Mouse (Mus musculus) midbrain, embryonic 15.5 days (tissue): ENCODE measurements around the gene Pcmtd2. TPM values are rescaled to one million over a fixed set of nuclear protein-coding genes. Genes with fewer than 3 reads are reported as not detected.
A peak's percentile ranks its signal among the peaks of the same experiment; 100 is the strongest.
"Not testable (repeated sequence)": the region's sequence is repeated elsewhere in the genome, so short reads cannot be mapped to it uniquely, and the experiment has no call there.

ENCODE experiments used
- ATAC-seq: fragments of 200-750 bp; cut with Nextera tagmentation; replicated peaks from 2 replicates; pipeline ENCODE4 v1.8.0; 2017; ENCODE audit warnings: moderate TSS enrichment
- H3K27ac ChIP-seq: fragments of 300-500 bp; sonication (generic); 2 replicates; pipeline ENCODE4 v1.5.1; 2015; ENCODE audit warnings: mild to moderate bottlenecking, inconsistent platforms
- H3K27me3 ChIP-seq: fragments of 300-500 bp; sonication (generic); replicated peaks from 2 replicates; pipeline ENCODE4 v1.6.1; 2015; ENCODE audit warnings: inconsistent platforms
- H3K36me3 ChIP-seq: fragments of 300-500 bp; sonication (generic); replicated peaks from 2 replicates; pipeline ENCODE4 v1.6.1; 2015; ENCODE audit warnings: inconsistent platforms
- H3K4me1 ChIP-seq: fragments of 300-500 bp; sonication (generic); 2 replicates; pipeline ENCODE4 v1.6.1; 2015; ENCODE audit warnings: inconsistent platforms
- H3K4me2 ChIP-seq: fragments of 300-500 bp; sonication (generic); 2 replicates; pipeline ENCODE4 v1.6.1; 2015; ENCODE audit warnings: inconsistent platforms, mild to moderate bottlenecking, moderate library complexity
- H3K4me3 ChIP-seq: fragments of 300-500 bp; sonication (generic); 2 replicates; pipeline ENCODE4 v1.5.1; 2015; ENCODE audit warnings: mild to moderate bottlenecking, inconsistent platforms
- H3K9ac ChIP-seq: fragments of 300-500 bp; sonication (generic); 2 replicates; pipeline ENCODE4 v1.6.1; 2015; ENCODE audit warnings: mild to moderate bottlenecking, inconsistent platforms
- H3K9me3 ChIP-seq: fragments of 300-500 bp; sonication (generic); 2 replicates; pipeline ENCODE4 v1.6.1; 2016; ENCODE audit warnings: inconsistent platforms
- WGBS: fragments of 180-500 bp; shearing (Covaris S2); methylation state at CpG from one replicate; pipeline ENCODE4 v1.1.7; 2015; ENCODE audit warnings: mixed read lengths; 5-methylcytosine and 5-hydroxymethylcytosine counted together
- polyA plus RNA-seq: library from polyadenylated mRNA; unstranded; fragments of >200 nt; fragmentation: Nextera tagmentation; extraction: Ambion mirVana; gene quantifications from 2 replicates; pipeline ENCODE4 v1.2.1, GENCODE M21; 2015

Pcmtd2 gene
- 30.3 and 35.5 TPM in 2 replicates for polyA plus RNA-seq

- peaks cover 8% of the 10 kb centered on the region; the same call in 1 of the 2 replicates for H3K36me3 ChIP-seq
Observed at GRCm38 (mm10) chr2:181837372-181838292, at the start of gene Pcmtd2. Pcmtd2 (plus strand) TSS chr2:181837854.

GRCm38 (mm10) chr2:181789396-181789795, 48.3 kb upstream of the Pcmtd2 start:
- no peaks in the 10 kb centered on the region for H3K27me3 ChIP-seq
- H3K9ac ChIP-seq, result no peak overlapping the region
- whole genome bisulfite sequencing, result 78% methylated on average over 6 of the region's 6 CpGs
- no peaks in the 10 kb centered on the region for H3K9me3 ChIP-seq
- no peak overlapping the region for H3K4me3 ChIP-seq
- peaks cover 7% of the 10 kb centered on the region; the same call in 1 of the 2 replicates for H3K36me3 ChIP-seq
- no peak overlapping the region for H3K4me2 ChIP-seq
- no peak overlapping the region for H3K27ac ChIP-seq
- H3K4me1 ChIP-seq, result 0 out of 2 replicates have a peak, but pooled peaks cover 8% of the 10 kb centered on the region
- ATAC-seq, result no peak

More at GRCm38 (mm10) chr2:181837372-181838292, at the start of gene Pcmtd2:
- H3K4me1 ChIP-seq, result peaks cover 16% of the 10 kb centered on the region
- peak within 1 kb of the TSS; percentile 72 for H3K4me2 ChIP-seq
- H3K9me3 ChIP-seq, result no peaks in the 10 kb centered on the region
- peak within 1 kb of the TSS; percentile 87 for H3K27ac ChIP-seq
- under 1% methylated on average over 35 of the region's 35 CpGs for WGBS
- peak; percentile 99 for ATAC-seq
- H3K4me3 ChIP-seq, result peak within 1 kb of the TSS; percentile 80
- H3K9ac ChIP-seq, result peak within 1 kb of the TSS; percentile 84
- no peaks in the 10 kb centered on the region for H3K27me3 ChIP-seq

- not testable (repeated sequence) for H3K27me3 ChIP-seq, H3K4me2 ChIP-seq, ATAC-seq, H3K27ac ChIP-seq, H3K9ac ChIP-seq, H3K4me1 ChIP-seq, H3K9me3 ChIP-seq, H3K4me3 ChIP-seq
- H3K36me3 ChIP-seq, result peaks cover 24% of the 10 kb centered on the region
- WGBS, result 82% methylated on average over 8 of the region's 8 CpGs
Observed at GRCm38 (mm10) chr2:181793186-181793585, 44.5 kb upstream of the Pcmtd2 start.

- Histone ChIP-seq H3K27ac (no peak overlapping the region), H3K4me1 (no peaks in the 10 kb centered on the region), H3K36me3 (peaks cover 26% of the 10 kb centered on the region), H3K9me3 (no peaks in the 10 kb centered on the region), H3K27me3 (no peaks in the 10 kb centered on the region), H3K9ac (no peak overlapping the region), H3K4me2 (no peak overlapping the region), H3K4me3 (no peak overlapping the region)
- no peak for ATAC-seq
- WGBS, result 69% methylated on average over 3 of the region's 3 CpGs
Observed at GRCm38 (mm10) chr2:181795641-181796130, 42.0 kb upstream of the Pcmtd2 start.

- Histone ChIP-seq H3K36me3 (peaks cover 41% of the 10 kb centered on the region), H3K27me3 (no peaks in the 10 kb centered on the region), H3K4me2 (no peak overlapping the region), H3K27ac (no peak overlapping the region), H3K9ac (no peak overlapping the region), H3K4me3 (no peak overlapping the region), H3K9me3 (no peaks in the 10 kb centered on the region), H3K4me1 (no peaks in the 10 kb centered on the region)
- no peak for ATAC-seq
- WGBS, result 80% methylated on average over 8 of the region's 8 CpGs
Observed at GRCm38 (mm10) chr2:181797672-181798071, 40.0 kb upstream of the Pcmtd2 start.

GRCm38 (mm10) chr2:181829032-181829650, 8.5 kb upstream of the Pcmtd2 start:
- WGBS, result 75% methylated on average over 2 of the region's 2 CpGs
- no peaks in the 10 kb centered on the region for H3K9me3 ChIP-seq
- H3K27me3 ChIP-seq, result no peaks in the 10 kb centered on the region
- H3K4me2 ChIP-seq, result no peak overlapping the region
- H3K36me3 ChIP-seq, result peaks cover 43% of the 10 kb centered on the region
- no peak overlapping the region for H3K27ac ChIP-seq
- no peak overlapping the region for H3K4me3 ChIP-seq
- no peaks in the 10 kb centered on the region for H3K4me1 ChIP-seq
- H3K9ac ChIP-seq, result no peak overlapping the region
- ATAC-seq, result no peak

GRCm38 (mm10) chr2:181832745-181833144, 4.9 kb upstream of the Pcmtd2 start:
- WGBS, result 74% methylated on average over 2 of the region's 2 CpGs

GRCm38 (mm10) chr2:181838293-181838680, 633 bp downstream of the Pcmtd2 start:
- H3K4me2 ChIP-seq, result peak overlapping the region; percentile 72
- H3K27ac ChIP-seq, result peak overlapping the region; percentile 87
- peaks cover 16% of the 10 kb centered on the region for H3K4me1 ChIP-seq
- ATAC-seq, result peak; percentile 42
- H3K9me3 ChIP-seq, result no peaks in the 10 kb centered on the region
- peak overlapping the region; percentile 80 for H3K4me3 ChIP-seq
- H3K27me3 ChIP-seq, result no peaks in the 10 kb centered on the region
- peak overlapping the region; percentile 84 for H3K9ac ChIP-seq
- WGBS, result 0% methylated on average over 3 of the region's 3 CpGs
- H3K36me3 ChIP-seq, result peaks cover 10% of the 10 kb centered on the region; the same call in 1 of the 2 replicates

More at GRCm38 (mm10) chr2:181832745-181833144, 4.9 kb upstream of the Pcmtd2 start:
- no peak overlapping the region for H3K4me2 ChIP-seq
- no peak overlapping the region for H3K27ac ChIP-seq
- no peak for ATAC-seq
- no peaks in the 10 kb centered on the region for H3K9me3 ChIP-seq
- H3K36me3 ChIP-seq, result peaks cover 14% of the 10 kb centered on the region; the same call in 1 of the 2 replicates
- peaks cover 5% of the 10 kb centered on the region; the same call in 1 of the 2 replicates for H3K4me1 ChIP-seq
- H3K9ac ChIP-seq, result no peak overlapping the region
- no peak overlapping the region for H3K4me3 ChIP-seq
- H3K27me3 ChIP-seq, result no peaks in the 10 kb centered on the region

GRCm38 (mm10) chr2:181845709-181846394, 8.2 kb downstream of the Pcmtd2 start:
- Histone ChIP-seq H3K4me1 (no peaks in the 10 kb centered on the region), H3K4me3 (no peak overlapping the region), H3K27ac (no peak overlapping the region), H3K27me3 (no peaks in the 10 kb centered on the region), H3K4me2 (no peak overlapping the region), H3K36me3 (peaks cover 26% of the 10 kb centered on the region; the same call in 1 of the 2 replicates), H3K9me3 (no peaks in the 10 kb centered on the region), H3K9ac (no peak overlapping the region)
- no peak for ATAC-seq
- WGBS, result 88% methylated on average over 5 of the region's 5 CpGs

GRCm38 (mm10) chr2:181863791-181864535, 26.3 kb downstream of the Pcmtd2 start, which contains the start of gene Polr3k:
Polr3k (plus strand) TSS chr2:181864337.
- peak; percentile 100 for ATAC-seq
- under 1% methylated on average over 35 of the region's 35 CpGs for WGBS
- Histone ChIP-seq H3K36me3 (peaks cover 11% of the 10 kb centered on the region; the same call in 1 of the 2 replicates), H3K4me3 (peak within 1 kb of the TSS; percentile 61), H3K27me3 (no peaks in the 10 kb centered on the region), H3K9ac (peak within 1 kb of the TSS; percentile 59), H3K9me3 (no peaks in the 10 kb centered on the region), H3K4me2 (peak within 1 kb of the TSS; percentile 62), H3K27ac (peak within 1 kb of the TSS; percentile 85), H3K4me1 (peaks cover 28% of the 10 kb centered on the region)

GRCm38 (mm10) chr2:181864536-181864860, 26.8 kb downstream of the Pcmtd2 start:
- Histone ChIP-seq H3K4me1 (peaks cover 28% of the 10 kb centered on the region), H3K9me3 (no peaks in the 10 kb centered on the region), H3K9ac (peak overlapping the region; percentile 59), H3K36me3 (peaks cover 14% of the 10 kb centered on the region; the same call in 1 of the 2 replicates), H3K4me2 (peak overlapping the region; percentile 62), H3K27me3 (no peaks in the 10 kb centered on the region), H3K4me3 (peak overlapping the region; percentile 61), H3K27ac (peak overlapping the region; percentile 85)
- peak; percentile 53 for ATAC-seq
- WGBS, result under 1% methylated on average over 22 of the region's 22 CpGs
